Mouse (Mus musculus) heart, embryonic 10.5 days (tissue): ENCODE results near the gene Rnf31. TPM values are rescaled to one million over a fixed set of nuclear protein-coding genes. Genes with fewer than 3 reads are reported as not detected.
A peak's percentile ranks its signal among the peaks of the same experiment; 100 is the strongest.

Experiments
- DNase-seq: peaks from one replicate; pipeline ENCODE4 v3.0.0-alpha.2; 2017; ENCODE audit warnings: low spot score
- H3K27ac ChIP-seq: fragments of 300-500 bp; sonication (generic); 2 replicates; pipeline ENCODE4 v1.5.1; 2016; ENCODE audit warnings: mild to moderate bottlenecking
- H3K27me3 ChIP-seq: fragments of 300-500 bp; sonication (generic); 2 replicates; pipeline ENCODE4 v1.6.1; 2016; ENCODE audit warnings: mild to moderate bottlenecking; ENCODE audit not compliant: poor library complexity, insufficient read depth, severe bottlenecking
- H3K36me3 ChIP-seq: fragments of 300-500 bp; sonication (generic); 2 replicates; pipeline ENCODE4 v1.6.1; 2016; ENCODE audit warnings: mild to moderate bottlenecking, moderate library complexity
- H3K4me1 ChIP-seq: fragments of 300-500 bp; sonication (generic); 2 replicates; pipeline ENCODE4 v1.6.1; 2016; ENCODE audit warnings: mild to moderate bottlenecking
- H3K4me3 ChIP-seq: fragments of 300-500 bp; sonication (generic); 2 replicates; pipeline ENCODE4 v1.5.1; 2016; ENCODE audit warnings: mild to moderate bottlenecking, moderate library complexity
- H3K9me3 ChIP-seq: fragments of 300-500 bp; sonication (generic); 2 replicates; pipeline ENCODE4 v1.6.1; 2016; ENCODE audit warnings: mild to moderate bottlenecking, moderate library complexity
- WGBS: fragments of 180-500 bp; shearing (Covaris S2); methylation state at CpG from one replicate; pipeline ENCODE4 v1.1.7; 2016; 5-methylcytosine and 5-hydroxymethylcytosine counted together
- polyA plus RNA-seq: library from polyadenylated mRNA; unstranded; fragments of >200 nt; fragmentation: Nextera tagmentation; extraction: Ambion mirVana; gene quantifications from 2 replicates; pipeline ENCODE4 v1.2.1, GENCODE M21; 2016

Gene Rnf31
- polyA plus RNA-seq, 1 experiment from 2014 or later: 21.9 TPM

- 33% methylated on average over 17 of the region's 17 CpGs for WGBS
- H3K4me3 ChIP-seq: peak overlapping the region; percentile 99
- DNase-seq: no peak
- peaks cover 41% of the 10 kb centered on the region for H3K36me3 ChIP-seq
- no peaks in the 10 kb centered on the region for H3K9me3 ChIP-seq
- peaks cover 20% of the 10 kb centered on the region for H3K4me1 ChIP-seq
- peak overlapping the region; percentile 100 for H3K27ac ChIP-seq
- no peaks in the 10 kb centered on the region for H3K27me3 ChIP-seq
Observed at GRCm38 (mm10) chr14:55644261-55644888, 52.9 kb downstream of the Rnf31 start.

GRCm38 (mm10) chr14:55649884-55650283, 58.4 kb downstream of the Rnf31 start, which contains the start of gene Tssk4:
Tssk4 (plus strand) TSS chr14:55650184.
- Histone ChIP-seq H3K4me3 (no peak within 1 kb of the TSS), H3K27me3 (no peaks in the 10 kb centered on the region), H3K27ac (no peak within 1 kb of the TSS), H3K36me3 (peaks cover 17% of the 10 kb centered on the region), H3K9me3 (no peaks in the 10 kb centered on the region), H3K4me1 (peaks cover 7% of the 10 kb centered on the region)
- 89% methylated on average over 2 of the region's 2 CpGs for WGBS
- DNase-seq: no peak

- 72% methylated on average over 7 of the region's 7 CpGs for WGBS
- H3K27me3 ChIP-seq: no peaks in the 10 kb centered on the region
- peaks cover 7% of the 10 kb centered on the region for H3K36me3 ChIP-seq
- DNase-seq: no peak
- H3K27ac ChIP-seq: no peak overlapping the region
- no peaks in the 10 kb centered on the region for H3K9me3 ChIP-seq
- H3K4me3 ChIP-seq: no peak overlapping the region
- H3K4me1 ChIP-seq: no peaks in the 10 kb centered on the region
Observed at GRCm38 (mm10) chr14:55651528-55651927, 60.0 kb downstream of the Rnf31 start.

Other genes with a start within 250 kb of the Rnf31 start
- 62.6 and 85.5 TPM in 2 replicates for gene Dhrs4, start 113.0 kb upstream of the Rnf31 start, polyA plus RNA-seq
- 1.5 and 3.3 TPM in 2 replicates for gene Carmil3, start 101.1 kb upstream of the Rnf31 start, polyA plus RNA-seq
- 0.36 and 0.41 TPM in 2 replicates for gene Cpne6, start 81.3 kb upstream of the Rnf31 start, polyA plus RNA-seq
- not detected in 2 replicates for gene Nrl, start 66.7 kb upstream of the Rnf31 start, polyA plus RNA-seq
- gene Pck2, start 51.4 kb upstream of the Rnf31 start, polyA plus RNA-seq: 31.5 and 32.5 TPM in 2 replicates
- 69.9 and 75.2 TPM in 2 replicates for gene Dcaf11, start 31.7 kb upstream of the Rnf31 start, polyA plus RNA-seq
- 1.3 TPM in 1 of 2 replicates, not detected in the other for gene A730061H03Rik, start 31.3 kb upstream of the Rnf31 start, polyA plus RNA-seq
- 74.6 and 136 TPM in 2 replicates for gene Fitm1, start 16.1 kb upstream of the Rnf31 start, polyA plus RNA-seq
- gene Psme1, start 13.6 kb upstream of the Rnf31 start, polyA plus RNA-seq: 173 and 196 TPM in 2 replicates
- gene Emc9, start 6.4 kb upstream of the Rnf31 start, polyA plus RNA-seq: 17.1 and 22.1 TPM in 2 replicates
- gene Psme2, start 595 bp upstream of the Rnf31 start, polyA plus RNA-seq: 188 and 205 TPM in 2 replicates
- gene Irf9, start 11.9 kb downstream of the Rnf31 start, polyA plus RNA-seq: 5.9 and 7.4 TPM in 2 replicates
- 13.7 and 17.6 TPM in 2 replicates for gene Rec8, start 26.3 kb downstream of the Rnf31 start, polyA plus RNA-seq
- 103 and 108 TPM in 2 replicates for gene Ipo4, start 44.2 kb downstream of the Rnf31 start, polyA plus RNA-seq
- gene Gm49378, start 46.2 kb downstream of the Rnf31 start, polyA plus RNA-seq: 2.3 and 3.1 TPM in 2 replicates
- gene Tm9sf1, start 52.1 kb downstream of the Rnf31 start, polyA plus RNA-seq: 91.6 and 96.4 TPM in 2 replicates
- gene Tssk4, start 58.5 kb downstream of the Rnf31 start, polyA plus RNA-seq: 0.27 and 0.57 TPM in 2 replicates
- 71.6 and 79.7 TPM in 2 replicates for gene Mdp1, start 68.8 kb downstream of the Rnf31 start, polyA plus RNA-seq
- 50.8 and 58.8 TPM in 2 replicates for gene Gmpr2, start 80.2 kb downstream of the Rnf31 start, polyA plus RNA-seq
- 543 and 573 TPM in 2 replicates for gene Nedd8, start 80.4 kb downstream of the Rnf31 start, polyA plus RNA-seq
- gene Tinf2, start 90.1 kb downstream of the Rnf31 start, polyA plus RNA-seq: 44.4 and 50.4 TPM in 2 replicates
- gene Tgm1, start 122.2 kb downstream of the Rnf31 start, polyA plus RNA-seq: 0.46 and 1.6 TPM in 2 replicates
- 25.1 and 29.4 TPM in 2 replicates for gene Rabggta, start 130.6 kb downstream of the Rnf31 start, polyA plus RNA-seq
- 59.7 and 60.5 TPM in 2 replicates for gene Dhrs1, start 154.0 kb downstream of the Rnf31 start, polyA plus RNA-seq
- 33.2 and 49.1 TPM in 2 replicates for gene Nop9, start 154.0 kb downstream of the Rnf31 start, polyA plus RNA-seq
- gene Cideb, start 166.8 kb downstream of the Rnf31 start, polyA plus RNA-seq: 1.4 and 2.0 TPM in 2 replicates
- 0.44 and 1.1 TPM in 2 replicates for gene Ltb4r2, start 169.7 kb downstream of the Rnf31 start, polyA plus RNA-seq
- 0.53 and 0.79 TPM in 2 replicates for gene Ltb4r1, start 174.3 kb downstream of the Rnf31 start, polyA plus RNA-seq
- gene Adcy4, start 192.4 kb downstream of the Rnf31 start, polyA plus RNA-seq: 14.5 and 18.1 TPM in 2 replicates
- 20.0 and 32.0 TPM in 2 replicates for gene Ripk3, start 197.2 kb downstream of the Rnf31 start, polyA plus RNA-seq
- gene Nfatc4, start 231.4 kb downstream of the Rnf31 start, polyA plus RNA-seq: 15.4 and 35.8 TPM in 2 replicates